Mouse (Mus musculus) liver, embryonic 14.5 days (tissue): ENCODE results near the gene Nf1.

Source experiments
- CTCF ChIP-seq: IDR thresholded peaks from 2 replicates; pipeline ENCODE4 v1.5.1; 2016; ENCODE audit warnings: antibody characterized with exemption, low read depth, control low read depth
- EP300 ChIP-seq: IDR thresholded peaks from 2 replicates; pipeline ENCODE4 v1.6.1; 2016; ENCODE audit warnings: antibody characterized with exemption, low read depth

GRCm38 (mm10) chr11:79292130-79292529, 47.4 kb upstream of the Nf1 start:
- TF ChIP-seq EP300 = no peak
- no peak for TF ChIP-seq CTCF
